Mouse (Mus musculus) adrenal gland, postnatal 10 days (tissue): Measurements from ENCODE around the gene Snap91. TPM values are rescaled to one million over a fixed set of nuclear protein-coding genes. Genes with fewer than 3 reads are reported as not detected.

Experiments used
- DNase-seq: peaks from one replicate; pipeline ENCODE4 v3.0.0; 2021; ENCODE audit warnings: mixed read lengths
- total RNA-seq, 2 experiments: library from RNA; stranded (reverse); gene quantifications; 2 replicates each; pipeline ENCODE4 v1.2.3; 2021

The Snap91 gene
- total RNA-seq, 2 experiments from 2014 or later = 21.7 to 22.0 TPM

DNA sequence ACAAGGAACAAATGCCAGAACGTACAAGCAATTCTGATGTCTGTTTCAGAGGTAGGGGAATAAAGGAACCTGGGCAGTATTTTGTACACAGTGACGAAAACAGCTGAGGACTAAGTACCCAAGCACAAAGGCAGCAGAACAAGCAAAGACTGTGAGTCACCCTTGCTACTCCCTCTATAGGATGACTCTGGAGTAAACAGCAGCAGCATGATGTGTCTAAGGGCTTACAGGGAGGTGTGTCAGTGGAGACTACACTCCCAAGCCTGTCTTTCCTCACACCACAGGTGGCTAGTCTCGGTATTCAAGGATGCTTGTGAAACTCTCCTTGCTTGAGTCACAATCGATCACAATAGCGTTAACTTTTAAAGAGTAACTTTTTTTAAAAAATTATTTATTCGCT lies 66.1 kb downstream of the Snap91 start:
- DNase-seq = no peak

DNA sequence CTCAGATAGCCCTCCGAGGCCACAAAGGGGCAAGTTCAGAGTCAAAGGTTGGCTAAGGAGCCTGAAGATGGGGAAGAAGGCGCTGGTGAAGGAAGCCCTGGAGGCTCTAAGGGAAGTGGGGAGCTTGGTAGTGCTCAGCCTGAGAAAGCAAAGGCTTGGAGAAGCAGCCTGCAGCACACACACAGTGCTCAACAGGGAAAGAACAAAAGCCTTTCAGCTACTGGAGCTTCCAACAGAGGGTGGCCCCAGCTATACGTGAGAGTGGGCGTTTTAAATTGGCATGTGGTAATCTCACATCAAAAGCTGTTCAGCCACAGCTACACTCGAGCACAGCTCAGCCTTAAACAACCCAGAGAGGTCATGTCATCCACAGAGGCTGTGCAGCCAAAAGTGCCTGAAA lies 67.1 kb downstream of the Snap91 start:
- DNase-seq = no peak

DNA sequence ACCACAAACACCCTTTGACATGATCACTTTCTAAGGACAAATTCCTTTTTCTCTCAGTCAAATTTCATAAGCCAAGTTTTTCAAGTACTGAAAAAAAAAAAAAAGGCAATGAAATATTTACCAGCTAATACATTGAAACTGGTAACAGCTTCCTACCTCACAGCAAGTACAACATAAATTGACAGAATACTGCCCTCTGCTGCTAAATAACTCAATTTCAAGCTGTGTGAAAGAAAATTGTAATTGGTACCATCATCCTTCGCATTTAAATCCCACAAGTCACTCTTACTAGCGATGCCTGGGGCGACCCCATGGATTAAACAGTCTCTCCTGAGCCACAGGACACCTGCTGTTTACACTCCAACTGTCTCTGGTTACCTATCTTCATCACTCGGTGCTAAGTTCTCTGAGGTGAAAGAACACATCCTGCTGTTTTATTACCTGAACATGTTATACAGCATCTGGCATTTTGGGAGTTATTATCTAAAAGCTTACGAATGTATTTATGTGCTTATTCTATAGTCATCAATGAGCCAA lies 69.7 kb downstream of the Snap91 start:
- DNase-seq = no peak

DNA sequence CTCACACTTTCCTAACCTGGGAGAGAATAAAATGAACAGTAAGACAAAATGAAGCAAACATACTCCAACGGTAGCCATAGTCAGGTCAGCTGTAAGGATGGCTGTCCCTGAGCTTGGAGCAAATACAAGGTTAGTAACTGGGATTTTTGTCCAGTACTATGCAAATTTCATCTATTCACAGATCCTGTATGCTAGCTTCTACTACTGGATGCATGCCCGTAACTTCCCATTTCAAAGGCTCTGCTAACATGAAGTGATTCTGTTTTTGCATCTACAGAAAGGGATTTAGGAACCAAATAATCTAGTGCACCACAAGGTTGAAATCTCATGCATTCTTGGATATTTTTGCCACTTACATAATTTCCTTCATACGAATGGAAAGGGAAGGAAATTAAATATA lies 70.2 kb downstream of the Snap91 start:
- no peak for DNase-seq

DNA sequence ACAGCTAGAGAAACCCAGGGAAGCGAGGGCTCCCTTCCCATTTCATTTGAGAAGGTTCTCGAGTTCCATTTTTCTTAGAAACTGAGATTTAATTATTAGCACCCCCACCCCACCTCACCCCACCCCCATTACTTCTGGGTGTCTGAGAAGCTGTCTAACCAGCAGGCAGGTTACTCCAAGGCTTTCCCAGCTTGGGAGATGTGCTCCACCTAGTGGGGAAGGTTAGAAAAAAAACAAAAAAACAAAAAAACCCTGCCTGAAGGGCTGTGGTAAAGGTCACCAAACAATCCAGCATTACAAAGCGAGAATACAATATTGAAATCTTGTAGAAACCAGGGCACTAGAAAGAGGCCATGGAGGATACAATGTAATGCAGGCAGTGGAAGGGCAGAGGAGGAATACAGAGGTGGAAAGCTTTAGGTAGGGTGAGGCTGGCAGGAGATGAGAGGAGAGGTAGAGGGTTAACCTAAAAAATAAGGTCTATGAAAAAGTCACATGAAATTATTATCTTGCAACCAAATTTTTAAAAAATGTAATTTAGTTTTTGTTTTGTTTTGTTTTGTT lies 79.8 kb downstream of the Snap91 start:
- DNase-seq = peak; percentile 54

DNA sequence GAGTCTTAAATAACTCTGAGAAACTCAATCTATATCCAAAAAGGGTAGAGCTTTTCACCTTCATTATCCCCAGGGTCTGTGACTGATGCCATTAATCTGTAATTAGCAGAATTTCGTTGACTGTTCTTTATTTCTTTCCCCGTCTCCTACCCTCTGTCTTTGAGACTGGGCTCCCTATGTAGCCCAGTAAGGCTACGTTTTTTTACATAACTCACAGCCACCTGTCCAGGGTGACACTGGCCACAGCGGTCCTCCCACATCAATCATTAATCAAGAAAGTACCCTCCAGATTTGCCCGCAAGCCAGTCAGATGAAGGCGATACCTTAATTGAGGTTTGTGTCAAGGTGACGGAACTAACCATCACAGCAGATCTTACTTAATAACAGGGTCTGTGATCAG lies 81.4 kb downstream of the Snap91 start:
- DNase-seq = no peak

DNA sequence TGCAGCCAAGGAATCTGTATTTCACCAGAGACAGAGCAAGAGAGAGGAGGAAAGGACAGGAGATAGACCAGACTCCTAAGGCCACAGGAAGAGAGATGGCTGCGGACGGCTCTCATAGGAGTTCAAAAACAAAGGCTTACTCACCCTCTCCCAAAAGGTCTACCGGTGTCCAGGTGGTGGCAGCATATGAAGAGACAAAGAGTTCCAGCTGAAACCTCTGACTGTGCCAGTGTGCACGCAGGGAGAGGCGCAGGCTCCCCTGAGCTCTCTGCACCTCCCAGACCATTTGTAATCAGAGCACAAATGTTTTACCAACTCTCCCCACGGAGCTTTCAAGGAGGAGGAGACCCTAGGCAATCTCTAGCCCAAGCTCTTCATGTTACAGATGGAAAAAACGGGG lies 81.8 kb downstream of the Snap91 start:
- no peak for DNase-seq

DNA sequence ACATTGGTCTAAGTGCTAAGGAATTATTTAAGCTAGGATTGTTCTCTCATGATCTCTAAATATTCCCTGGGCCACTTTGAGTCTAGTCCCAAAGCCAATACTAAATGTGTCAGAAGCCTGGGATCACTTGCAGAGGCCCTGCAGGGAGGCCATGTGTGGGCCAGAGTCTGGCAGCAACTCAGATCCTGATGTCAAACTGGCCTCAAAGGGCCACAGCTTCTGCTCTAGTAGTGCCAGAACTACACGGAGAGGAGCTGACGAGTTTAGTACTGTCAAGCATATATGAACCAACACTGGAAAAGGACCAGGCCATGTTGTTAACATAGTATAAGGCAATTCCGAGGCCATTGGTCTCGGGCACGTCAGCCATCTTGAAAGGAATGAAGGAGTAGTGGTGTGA lies 82.3 kb downstream of the Snap91 start:
- no peak for DNase-seq

DNA sequence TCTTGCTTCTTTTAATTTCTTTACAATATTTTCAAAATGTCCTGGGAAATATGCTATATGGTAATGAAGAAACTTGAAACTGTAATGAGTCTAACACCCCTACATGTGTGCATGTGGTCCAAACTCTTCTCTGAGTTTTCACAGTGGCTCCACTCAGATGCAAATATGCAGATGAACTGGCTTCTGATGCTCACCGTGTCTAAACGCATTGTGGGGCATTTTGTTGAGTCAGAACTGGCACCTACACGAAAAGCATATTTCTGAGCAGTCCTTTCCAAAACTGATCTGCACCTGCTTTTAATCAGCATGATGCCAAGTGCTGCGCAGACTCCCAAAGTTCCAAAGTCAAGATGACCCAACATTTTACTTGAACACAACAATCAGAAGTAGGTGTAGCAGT lies 82.9 kb downstream of the Snap91 start:
- DNase-seq = no peak

DNA sequence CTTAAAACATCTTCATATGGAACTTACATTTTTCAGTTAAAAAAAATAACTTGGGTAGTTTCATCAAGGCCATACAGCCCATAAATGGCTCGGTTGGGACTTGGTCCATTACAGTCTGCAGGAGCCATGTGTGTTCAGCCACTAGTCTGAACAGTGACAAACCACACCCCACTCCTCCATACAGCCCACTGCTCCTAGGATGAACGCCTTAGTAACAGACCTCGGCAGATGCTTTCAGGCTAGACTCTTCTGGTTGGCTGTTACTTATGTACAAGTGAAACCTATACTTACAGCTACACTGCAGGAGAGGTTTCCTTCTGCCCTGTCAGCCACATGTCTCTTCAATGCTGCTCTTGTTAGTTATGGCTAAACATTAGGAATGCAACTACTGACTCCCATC lies 85.2 kb downstream of the Snap91 start:
- DNase-seq = no peak

DNA sequence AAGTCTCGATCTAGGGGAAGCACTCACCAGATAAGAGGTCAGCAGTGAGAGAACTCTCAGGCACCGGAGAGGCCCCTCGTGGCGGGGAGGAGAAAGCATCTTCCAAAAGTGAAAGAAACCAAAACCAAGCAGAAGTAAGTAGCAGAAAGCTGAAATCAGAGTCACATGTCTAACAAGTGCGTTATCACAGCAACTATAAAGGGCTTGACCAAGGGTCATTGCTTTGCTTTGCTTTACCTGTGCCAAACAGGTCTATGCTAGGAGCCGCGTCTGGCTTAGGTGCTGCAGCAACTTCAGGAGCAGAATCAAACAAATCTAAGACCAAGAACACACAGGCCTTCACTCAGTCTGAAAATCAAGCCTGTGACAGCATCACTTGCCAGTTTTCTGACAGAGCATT lies 88.5 kb downstream of the Snap91 start:
- no peak for DNase-seq

DNA sequence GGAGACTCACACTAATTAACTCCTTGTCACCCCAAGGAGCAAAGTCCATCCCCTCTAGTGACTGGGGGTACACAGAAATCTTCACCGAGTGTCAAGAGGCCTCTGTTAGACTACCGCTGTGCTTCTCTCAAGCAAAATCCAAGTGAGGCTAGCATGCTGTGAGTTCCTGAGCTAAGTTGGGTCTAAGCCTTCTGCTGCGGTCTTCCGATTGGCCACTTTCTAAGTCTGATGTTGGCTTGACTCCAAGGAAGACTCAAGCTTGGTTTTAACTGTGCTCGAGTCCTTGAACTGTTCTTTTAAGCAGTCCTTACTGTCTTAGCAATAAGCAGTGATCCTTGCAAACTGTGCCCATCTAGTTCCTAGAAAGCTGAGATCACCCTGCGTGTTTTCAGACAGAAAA lies 91.3 kb downstream of the Snap91 start:
- DNase-seq = no peak

DNA sequence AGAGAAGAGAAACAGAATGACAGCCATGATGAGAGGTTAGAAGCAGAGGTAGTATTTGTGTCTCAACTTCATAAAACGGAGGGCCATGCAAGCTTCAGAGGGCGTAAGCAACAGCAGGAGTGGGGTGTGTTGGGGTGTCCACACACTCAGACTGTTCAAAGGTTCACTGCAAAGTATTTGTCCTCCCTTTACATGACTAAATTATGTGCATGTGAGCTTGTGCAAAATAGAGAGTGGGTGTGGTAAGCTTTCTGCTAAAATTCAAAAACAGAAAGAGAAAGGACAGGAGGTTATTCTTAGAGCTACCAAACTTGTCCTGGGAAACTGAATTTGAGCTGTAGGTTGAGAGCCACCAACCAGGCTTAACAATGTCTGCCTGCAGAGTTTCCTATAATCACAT lies 97.6 kb downstream of the Snap91 start:
- no peak for DNase-seq

DNA sequence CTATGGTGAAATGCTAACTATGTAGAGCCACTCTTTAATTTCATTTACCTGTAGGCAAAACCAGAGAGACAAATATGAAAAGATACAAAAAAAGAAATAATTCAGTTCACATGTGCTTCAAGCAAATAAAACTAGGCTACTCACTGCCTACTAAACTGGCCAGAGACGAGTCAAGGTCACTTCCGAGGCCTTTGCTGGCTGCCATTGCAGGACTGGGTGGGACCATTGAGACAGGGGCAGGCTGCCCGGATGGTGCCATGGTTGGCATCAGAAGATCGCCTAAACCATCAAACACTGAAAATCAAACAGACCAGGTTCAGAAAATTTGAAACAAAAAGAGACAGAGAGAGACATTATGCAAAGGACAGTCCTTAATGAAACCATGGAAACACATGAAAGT lies 99.0 kb downstream of the Snap91 start:
- DNase-seq = peak; percentile 9

DNA sequence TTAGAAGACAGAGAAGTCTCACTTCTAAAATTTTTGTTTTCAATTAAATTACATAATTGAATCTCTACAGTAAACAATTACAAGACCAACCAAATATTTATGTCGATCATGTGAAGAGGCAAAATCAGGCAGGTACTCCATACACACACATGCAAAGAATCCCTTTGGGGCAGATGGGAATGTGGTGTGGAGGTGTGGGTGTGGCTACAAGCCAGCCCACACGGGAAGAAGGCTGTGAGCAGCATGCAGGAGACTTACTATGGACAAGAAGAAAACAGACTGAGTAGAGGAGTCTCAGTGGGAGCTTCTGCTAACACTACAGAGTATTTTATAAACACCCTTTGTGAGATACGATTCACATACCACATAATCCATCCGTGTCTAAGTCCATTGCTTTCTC lies 102.2 kb downstream of the Snap91 start:
- DNase-seq = no peak

DNA sequence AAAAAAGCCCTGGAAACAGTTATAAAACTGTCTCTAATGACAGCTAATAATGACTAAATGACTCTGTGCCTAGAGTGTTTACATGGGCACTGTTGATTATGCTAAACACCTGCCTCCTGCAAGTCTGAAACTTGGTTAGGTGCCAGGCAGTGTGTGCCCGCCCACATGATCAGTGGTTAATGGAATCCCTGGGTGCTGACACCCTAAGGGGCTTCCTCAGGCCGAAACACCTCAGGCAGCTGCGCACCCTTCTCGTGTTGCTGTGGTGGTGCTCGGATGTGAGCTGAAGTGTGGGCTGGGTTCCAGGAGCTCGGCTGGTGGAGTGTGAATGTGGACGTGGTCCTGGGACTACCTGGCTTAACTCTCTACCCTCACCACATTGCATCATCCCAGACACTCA lies 103.1 kb downstream of the Snap91 start:
- no peak for DNase-seq

DNA sequence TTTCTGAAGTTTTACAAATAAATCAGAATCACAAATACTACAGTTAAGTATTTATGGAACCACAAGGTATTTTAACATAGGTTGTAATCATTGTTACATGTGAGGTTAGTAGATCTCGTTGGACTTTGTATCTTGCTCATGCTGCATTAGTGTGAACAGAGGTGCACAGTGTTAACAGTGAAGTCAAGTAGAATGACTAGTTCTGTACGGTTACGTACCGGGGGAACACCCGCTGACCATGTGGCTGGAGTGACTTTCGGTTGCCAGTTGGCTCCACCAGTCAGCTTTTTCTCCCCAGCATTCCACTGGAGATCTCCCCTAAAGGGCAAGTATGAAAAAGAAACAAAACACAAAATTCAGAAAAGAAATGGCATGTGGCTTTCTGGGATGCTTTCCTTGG lies 105.1 kb downstream of the Snap91 start:
- no peak for DNase-seq

DNA sequence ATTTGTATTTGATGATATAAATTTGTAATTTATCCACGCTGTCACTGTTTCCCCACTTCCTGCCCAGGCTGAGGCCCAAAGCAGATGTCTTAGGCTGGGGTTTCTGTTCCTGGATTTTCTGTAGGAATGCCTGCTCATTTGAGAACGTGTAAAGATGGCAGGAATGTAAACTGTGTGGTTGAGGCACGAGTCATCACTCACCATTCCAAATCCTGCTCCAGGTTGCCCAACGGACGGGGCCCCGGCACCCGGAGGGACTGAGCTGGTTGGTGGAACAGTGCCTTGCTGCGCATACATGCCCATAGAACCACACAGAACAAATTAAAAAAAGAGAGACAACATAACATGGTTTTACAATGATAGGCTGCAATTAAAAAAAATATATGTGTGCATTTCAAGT lies 106.5 kb downstream of the Snap91 start:
- no peak for DNase-seq

DNA sequence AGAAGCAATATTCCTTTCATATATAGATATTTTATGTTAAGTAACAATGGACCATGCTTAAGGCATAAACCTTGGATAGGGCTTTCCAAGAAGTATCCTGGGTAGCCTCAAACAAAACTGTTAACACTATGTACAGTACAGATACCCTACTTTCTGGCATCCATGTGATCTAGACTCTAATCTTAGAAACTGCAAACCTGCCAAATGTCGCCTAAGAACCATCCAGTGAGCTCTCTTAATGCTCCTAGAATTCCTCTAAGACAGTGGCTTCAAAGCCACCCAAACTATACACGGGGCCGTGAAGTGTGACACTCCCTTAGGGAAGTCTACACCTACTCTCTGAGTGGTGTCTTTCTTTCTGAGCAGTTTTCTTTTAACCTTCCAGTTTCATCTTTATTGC lies 107.6 kb downstream of the Snap91 start:
- DNase-seq = no peak

DNA sequence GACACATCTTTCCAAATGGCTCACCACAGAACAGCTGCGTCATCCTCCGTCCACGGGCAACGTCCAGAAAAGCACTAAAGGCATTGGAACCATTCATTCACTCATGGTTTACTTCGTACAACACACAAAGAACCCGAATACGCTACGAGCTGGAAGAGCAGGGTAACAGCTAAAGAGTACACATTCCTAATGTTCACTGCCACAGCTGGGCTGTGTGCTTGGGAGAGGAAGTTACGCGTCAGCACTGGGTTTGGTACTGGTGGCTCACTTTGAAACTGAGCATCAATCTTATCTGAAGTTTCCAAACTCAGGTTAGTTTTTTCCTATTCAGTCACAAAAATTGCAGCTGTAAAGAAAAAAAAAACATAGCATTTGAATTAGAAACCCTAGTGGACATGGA lies 113.5 kb downstream of the Snap91 start:
- DNase-seq = no peak

DNA sequence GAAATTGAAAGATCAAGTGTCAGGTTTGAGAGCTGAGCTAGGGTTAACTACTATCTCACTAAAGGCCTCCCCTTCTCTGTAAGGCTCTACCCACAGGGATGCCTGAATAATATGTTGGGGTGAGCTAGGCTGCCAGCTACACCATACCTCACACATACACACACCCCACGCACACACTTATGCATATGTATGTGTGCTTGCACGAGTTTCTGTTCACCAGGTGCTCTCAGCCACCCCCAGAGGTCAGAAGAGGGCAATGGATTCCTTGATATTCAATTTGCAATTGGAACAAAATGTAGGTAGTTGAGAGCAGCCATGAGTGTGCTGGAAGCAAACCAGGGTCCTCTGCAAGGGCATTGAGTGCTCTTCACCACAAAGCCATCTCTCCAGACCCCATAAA lies 116.5 kb downstream of the Snap91 start:
- no peak for DNase-seq

DNA sequence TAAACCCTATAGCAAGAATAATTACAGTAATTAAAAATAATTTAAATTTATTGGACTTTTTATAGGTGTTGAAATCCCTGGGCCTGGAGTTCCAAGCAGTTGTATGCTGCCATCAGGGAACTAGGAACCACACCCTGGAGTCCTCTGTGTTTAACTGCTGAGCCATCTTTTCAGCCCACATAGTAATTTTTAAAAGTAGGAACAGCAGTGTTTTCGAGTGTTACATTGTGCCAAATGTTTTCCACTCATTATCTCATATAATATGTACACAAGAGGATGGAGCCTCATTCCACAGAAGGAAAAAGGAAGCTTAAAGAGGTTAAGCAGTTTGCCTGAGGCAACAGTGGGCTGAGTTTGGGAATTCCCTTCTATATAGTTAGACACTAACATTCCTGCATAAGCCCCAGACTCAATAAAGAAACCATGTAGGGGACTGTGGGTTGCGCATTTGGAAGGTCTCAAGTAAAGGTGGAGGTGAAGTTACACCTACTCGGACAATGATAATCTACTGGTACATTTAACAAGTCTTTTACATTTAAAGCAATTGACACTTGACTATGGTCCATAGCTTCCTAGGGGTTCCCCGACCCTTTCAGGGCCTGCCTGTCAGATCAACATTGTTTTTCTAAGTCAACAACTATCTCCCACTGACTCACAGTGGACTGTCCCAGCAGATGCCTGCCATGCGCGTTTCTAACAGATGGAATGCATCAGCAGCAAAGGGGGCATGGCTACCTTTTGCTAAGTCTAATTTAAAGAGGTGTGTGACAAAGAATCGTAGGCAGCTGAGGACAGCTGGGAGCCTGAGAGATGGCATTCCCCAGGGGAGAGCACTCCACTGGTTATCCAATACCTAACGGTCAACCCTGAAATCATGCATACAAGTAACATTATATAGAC lies 117.7 kb downstream of the Snap91 start:
- no peak for DNase-seq

DNA sequence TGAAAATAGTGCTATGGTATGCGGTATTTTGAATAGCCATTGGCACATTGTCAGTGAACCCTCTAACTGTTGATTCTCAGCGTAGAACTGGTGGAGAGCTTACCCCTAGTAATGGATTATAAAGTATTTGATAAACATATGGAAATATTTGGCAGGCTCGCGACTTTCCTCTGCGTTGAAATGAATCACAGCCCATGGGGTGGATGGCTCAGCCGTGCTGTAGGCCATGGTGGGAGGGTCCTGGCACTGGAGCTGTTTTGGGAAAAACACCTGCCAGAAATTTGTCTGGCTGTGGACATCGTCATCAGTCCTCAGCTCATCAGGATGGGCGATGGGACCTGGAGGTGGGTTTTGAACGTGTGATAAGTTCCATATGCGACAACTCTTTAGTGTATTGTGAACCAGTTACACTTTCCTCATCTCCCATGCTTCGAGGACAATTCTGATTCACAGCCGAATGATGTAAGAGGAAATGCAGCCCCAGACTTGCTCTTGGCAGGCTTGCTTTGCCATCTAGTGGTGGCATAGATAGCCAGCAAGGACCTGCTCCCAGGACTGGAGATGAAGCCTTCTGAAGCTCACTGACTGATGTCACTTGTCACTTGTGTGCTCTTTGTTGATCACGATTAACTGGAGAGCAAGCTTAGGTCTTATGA lies 134.4 kb downstream of the Snap91 start:
- DNase-seq = peak; percentile 75
